Mouse (Mus musculus) kidney, adult 9 months (tissue): ENCODE data around the gene Mre11a.

Experiments
- DNase-seq: peaks from one replicate; pipeline ENCODE4 v3.0.0; 2022

The Mre11a gene

GRCm38 (mm10) chr9:14827875-14828274 is 43.4 kb downstream of the Mre11a start:
- no peak for DNase-seq

- no peak for DNase-seq
These were observed 47.6 kb downstream of the Mre11a start for GRCm38 (mm10) chr9:14832046-14832445.

GRCm38 (mm10) chr9:14835335-14836075 is 51.1 kb downstream of the Mre11a start:
- no peak for DNase-seq

- DNase-seq: no peak
These were observed 55.1 kb downstream of the Mre11a start for GRCm38 (mm10) chr9:14839527-14839926.

- no peak for DNase-seq
These were observed 55.5 kb downstream of the Mre11a start for GRCm38 (mm10) chr9:14839970-14840369.

- DNase-seq: peak; percentile 22
These were observed 57.7 kb downstream of the Mre11a start for GRCm38 (mm10) chr9:14841878-14842761.

GRCm38 (mm10) chr9:14843311-14843857 is 58.9 kb downstream of the Mre11a start:
- no peak for DNase-seq

- no peak for DNase-seq
These were observed 59.4 kb downstream of the Mre11a start for GRCm38 (mm10) chr9:14843901-14844300.

- no peak for DNase-seq
These were observed 62.0 kb downstream of the Mre11a start for GRCm38 (mm10) chr9:14846428-14846827.

- DNase-seq: no peak
These were observed 63.9 kb downstream of the Mre11a start for GRCm38 (mm10) chr9:14848267-14848935.

GRCm38 (mm10) chr9:14854585-14854984 is 70.1 kb downstream of the Mre11a start:
- DNase-seq: no peak

GRCm38 (mm10) chr9:14856922-14857654 is 72.6 kb downstream of the Mre11a start:
- DNase-seq: no peak

- DNase-seq: peak; percentile 10
These were observed 73.8 kb downstream of the Mre11a start for GRCm38 (mm10) chr9:14858170-14858706.

- no peak for DNase-seq
These were observed 74.3 kb downstream of the Mre11a start for GRCm38 (mm10) chr9:14858782-14859181.

- no peak for DNase-seq
These were observed 75.6 kb downstream of the Mre11a start, which contains the start of gene Gpr83 for GRCm38 (mm10) chr9:14859868-14860639. TSS of gene Gpr83 (plus strand) at chr9:14860210.

- DNase-seq: no peak
These were observed 78.7 kb downstream of the Mre11a start for GRCm38 (mm10) chr9:14863126-14863525.

GRCm38 (mm10) chr9:14864726-14865125 is 80.3 kb downstream of the Mre11a start:
- no peak for DNase-seq

GRCm38 (mm10) chr9:14866957-14867356 is 82.5 kb downstream of the Mre11a start:
- no peak for DNase-seq

- DNase-seq: no peak
These were observed 83.9 kb downstream of the Mre11a start for GRCm38 (mm10) chr9:14868326-14868725.

GRCm38 (mm10) chr9:14870377-14870776 is 85.9 kb downstream of the Mre11a start:
- no peak for DNase-seq

GRCm38 (mm10) chr9:14870802-14871201 is 86.3 kb downstream of the Mre11a start:
- DNase-seq: no peak
